Mouse (Mus musculus) gastrocnemius, postnatal 36 days (tissue): ENCODE measurements around the gene Gm17581. TPM values are rescaled to one million over a fixed set of nuclear protein-coding genes. Genes with fewer than 3 reads are reported as not detected.
"Not testable (repeated sequence)": the region's sequence is repeated elsewhere in the genome, so short reads cannot be mapped to it uniquely, and the experiment has no call there.

ENCODE experiments used
- DNase-seq, 2 experiments: peaks; one replicate each; pipeline ENCODE4 v3.0.0; 2022
- intact Hi-C: fragments of 180-260 bp; cut with DNase I; formaldehyde crosslinking; loops from one replicate; pipeline ENCODE4 v1.15.1; 2025
- long read RNA-seq, 2 experiments: library from polyadenylated mRNA; stranded (forward); transcript quantifications; one replicate each; pipeline ENCODE4 v2.0.0; 2021
- total RNA-seq, 2 experiments: library from RNA; stranded (reverse); gene quantifications; 2 replicates each; pipeline ENCODE4 v1.2.3; 2021

Gene Gm17581
- total RNA-seq = not detected
- long read RNA-seq, experiment 1 = 0 reads
- long read RNA-seq, experiment 2 = 0 reads

- intact Hi-C loops, DNase-seq: not testable (repeated sequence)
Observed at GRCm38 (mm10) chr2:155735766-155736165, at the start of gene Gm17581. Gm17581 (minus strand) TSS chr2:155735866.

- no peak for DNase-seq
- intact Hi-C loops = no loop called here
Observed at GRCm38 (mm10) chr2:155784534-155784933, 48.9 kb upstream of the Gm17581 start.

- intact Hi-C loops = no loop called here
- no peak for DNase-seq
Observed at GRCm38 (mm10) chr2:155779506-155779905, 43.8 kb upstream of the Gm17581 start.

- intact Hi-C loops = no loop called here
- DNase-seq = no peak
Observed at GRCm38 (mm10) chr2:155779066-155779465, 43.4 kb upstream of the Gm17581 start.

DNA sequence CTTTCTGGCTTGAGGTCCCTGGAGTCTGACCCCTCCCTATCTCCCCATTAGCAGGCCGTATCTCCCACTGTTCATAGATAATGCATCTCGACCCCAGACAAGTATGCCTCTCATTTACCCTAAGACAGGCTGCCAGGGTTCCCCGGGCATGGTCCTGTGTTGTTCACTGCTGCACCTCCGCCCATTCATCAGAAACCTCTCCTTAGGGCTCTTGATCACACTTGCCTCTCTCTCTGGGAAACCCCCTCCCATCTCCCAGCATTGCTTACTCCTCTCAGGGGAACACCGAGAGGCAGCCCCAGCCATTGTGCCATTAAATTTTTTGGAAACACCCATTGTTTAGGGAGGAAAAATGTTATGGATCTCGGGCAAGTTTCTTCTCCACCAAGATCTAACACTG lies 42.3 kb upstream of the Gm17581 start:
- no peak for DNase-seq
- intact Hi-C loops = no loop called here

DNA sequence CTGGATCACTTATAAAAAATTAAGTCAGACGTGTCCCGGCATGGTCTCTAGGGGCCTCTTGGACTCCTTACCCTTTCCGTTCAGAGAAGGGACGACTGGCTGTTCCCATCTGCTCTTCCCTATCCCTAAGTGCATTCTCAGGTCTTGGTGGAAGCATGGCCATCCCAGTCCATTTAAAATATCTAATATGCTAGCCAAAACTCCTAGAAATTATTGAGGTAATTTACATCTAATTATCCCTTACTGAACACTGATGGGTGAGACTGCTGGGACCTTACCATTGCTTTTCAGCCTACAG lies 42.0 kb upstream of the Gm17581 start:
- intact Hi-C loops = no loop called here
- DNase-seq = no peak

DNA sequence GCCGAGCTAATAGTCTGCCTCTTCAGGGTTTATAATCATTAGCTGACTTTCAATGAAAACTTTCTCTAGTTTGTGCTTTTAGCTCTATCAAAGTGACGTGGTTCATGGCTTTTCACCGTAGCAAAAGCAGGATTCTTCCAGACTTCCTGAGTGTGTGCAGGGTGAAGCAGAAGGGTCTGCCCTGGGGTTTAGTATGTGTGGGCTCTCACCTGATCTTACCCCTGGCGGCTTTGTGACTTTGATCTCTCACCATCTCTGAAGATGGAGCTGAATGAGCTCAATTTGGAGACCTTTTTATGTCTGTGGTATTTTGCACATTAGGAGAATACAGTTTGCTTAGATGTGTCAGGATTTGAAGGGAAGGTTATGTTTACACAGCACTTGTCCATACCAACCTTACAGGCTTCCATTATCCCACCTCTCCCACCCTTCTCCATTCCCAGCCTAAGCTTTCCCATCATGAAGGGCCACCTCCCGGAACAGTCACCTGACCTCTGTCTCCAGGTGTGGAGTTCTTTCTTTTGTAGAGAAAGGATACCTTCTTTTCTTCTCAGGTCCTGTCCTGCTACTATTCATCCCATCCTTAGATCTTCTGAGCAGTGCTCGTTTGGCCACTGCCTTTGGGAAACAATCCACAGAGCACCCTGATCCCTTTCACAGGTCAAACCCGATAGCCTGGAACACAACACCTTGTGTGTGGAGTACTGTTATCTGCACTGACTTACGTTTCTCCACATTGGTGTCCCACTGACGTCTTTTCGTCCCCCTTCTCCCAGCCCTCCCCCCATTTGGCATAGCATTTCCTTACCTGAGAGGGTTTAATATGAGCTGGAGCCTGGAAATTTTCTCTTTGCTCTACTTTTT lies 41.4 kb upstream of the Gm17581 start:
- no peak for DNase-seq
- intact Hi-C loops = no loop called here

DNA sequence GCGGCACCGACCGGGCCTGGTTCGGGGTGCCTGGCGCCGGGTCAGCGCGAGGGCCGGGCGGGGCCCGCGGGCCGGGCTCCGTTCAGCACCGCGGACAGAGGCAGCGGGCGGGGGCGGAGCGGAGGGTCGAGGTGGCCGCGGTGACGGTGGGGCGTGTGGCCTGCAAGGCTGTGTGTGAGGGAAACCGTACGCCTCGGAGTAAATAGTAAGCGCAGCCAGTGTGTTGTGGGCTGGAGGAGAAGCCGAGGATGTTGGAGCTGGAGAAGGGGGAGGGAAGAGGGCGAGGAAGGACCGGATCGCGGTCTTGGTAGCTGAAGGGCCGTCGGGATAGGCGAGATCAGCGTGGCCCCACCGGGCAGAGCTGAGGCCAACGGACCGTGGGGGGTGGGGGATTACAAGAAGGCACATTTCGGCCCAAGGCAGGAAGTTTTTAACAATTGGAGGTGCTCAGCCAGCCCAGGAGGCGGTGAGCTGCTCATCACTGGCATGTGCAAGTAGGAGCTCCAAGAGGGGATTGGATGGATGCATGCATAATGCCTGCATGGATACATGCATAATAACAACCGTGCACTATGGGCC lies 40.1 kb upstream of the Gm17581 start:
- DNase-seq = peak; percentile 28 to 50
- intact Hi-C loops = no loop called here

GRCm38 (mm10) chr2:155774927-155775684 lies 39.4 kb upstream of the Gm17581 start, which contains the start of gene Mmp24:
Mmp24 (plus strand) TSS chr2:155775342.
- DNase-seq = no peak
- intact Hi-C loops = no loop called here

- intact Hi-C loops = no loop called here
- no peak for DNase-seq
Observed at GRCm38 (mm10) chr2:155774261-155774926, 38.7 kb upstream of the Gm17581 start.

- intact Hi-C loops = no loop called here
- DNase-seq = no peak
Observed at GRCm38 (mm10) chr2:155773664-155774063, 38.0 kb upstream of the Gm17581 start.

- DNase-seq = peak; percentile 49 to 60
- intact Hi-C loops = loop anchor here (2.0 to 5.0 kb wide), 3 partner anchors 47 to 103 kb away; no protein-coding TSS in a partner anchor
Observed at GRCm38 (mm10) chr2:155764679-155765418, 29.2 kb upstream of the Gm17581 start.

DNA sequence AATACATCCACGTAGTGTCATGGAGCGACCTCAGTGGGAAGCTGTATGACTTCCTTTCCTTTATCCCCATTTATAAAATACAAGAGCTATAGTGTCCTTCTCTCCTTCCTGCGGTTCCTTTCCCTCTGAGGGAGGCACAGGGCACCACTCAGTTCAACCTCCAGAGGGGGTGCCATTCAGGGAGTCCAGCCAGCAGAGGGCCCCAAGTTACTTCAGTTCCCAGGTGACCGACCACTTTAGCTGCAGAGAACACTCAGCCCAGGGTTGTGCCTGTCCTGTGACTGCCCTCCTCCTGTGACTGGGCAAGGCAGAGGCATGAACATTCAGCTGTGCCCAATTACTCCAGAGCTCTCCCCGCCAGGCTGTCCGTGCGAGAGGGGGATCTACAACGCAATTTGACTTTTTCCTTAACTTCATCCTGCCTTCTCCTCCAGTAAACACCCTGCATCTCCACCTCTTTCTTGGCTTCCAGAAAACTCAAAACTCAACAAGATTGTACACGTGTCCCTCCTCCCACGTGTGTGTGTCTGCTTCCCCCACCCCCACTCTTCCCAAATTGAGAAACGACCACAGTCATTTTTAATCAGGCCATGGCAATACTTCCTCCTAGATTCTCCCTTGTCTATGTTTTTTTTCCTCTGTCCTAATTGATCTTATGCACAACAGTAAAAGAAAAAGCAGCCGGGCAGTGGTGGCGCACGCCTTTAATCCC lies 21.3 kb upstream of the Gm17581 start:
- intact Hi-C loops = no loop called here
- DNase-seq = no peak

GRCm38 (mm10) chr2:155755746-155756145 lies 20.1 kb upstream of the Gm17581 start:
- intact Hi-C loops = no loop called here
- DNase-seq = peak in 1 of 2 experiments; percentile 43

DNA sequence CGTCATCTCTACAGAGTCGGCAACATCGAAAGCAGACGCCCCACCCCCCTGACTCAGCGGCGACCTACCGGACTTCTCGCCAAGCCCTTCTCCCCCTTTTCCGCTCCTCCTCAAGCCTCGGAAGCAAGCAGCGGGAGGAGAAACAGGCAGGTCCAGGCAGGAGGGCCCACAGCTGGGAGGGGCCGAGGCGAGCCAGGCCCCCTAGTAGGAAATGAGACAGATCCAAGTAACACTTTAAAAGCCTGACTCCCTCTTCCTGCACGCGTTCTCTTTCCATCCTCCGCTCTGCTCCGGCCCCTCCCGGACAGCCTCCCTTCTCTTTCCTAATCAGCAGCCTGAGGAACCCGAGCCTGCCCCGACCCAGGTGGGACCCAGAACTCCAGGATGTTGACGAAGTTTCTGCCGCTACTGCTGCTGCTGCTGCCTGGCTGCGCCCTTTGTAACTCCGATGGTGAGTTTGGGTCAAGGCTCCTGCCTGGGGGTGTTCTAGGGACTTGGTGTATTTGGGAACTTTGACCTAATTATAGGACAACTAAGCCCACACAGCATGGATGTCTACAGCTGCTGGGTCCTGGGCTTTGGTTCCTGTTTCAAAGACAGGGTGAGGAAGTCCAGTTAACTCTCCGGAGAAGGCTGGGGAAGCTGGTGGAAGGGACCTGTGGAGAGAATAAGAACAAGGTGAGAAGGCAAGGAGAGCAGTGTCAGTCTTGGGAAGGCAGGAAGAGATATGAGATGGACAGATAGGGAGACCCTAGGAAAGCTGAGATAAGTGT lies 15.5 kb upstream of the Gm17581 start, which contains the start of gene Procr:
Procr (plus strand) TSS at position 104 of the 773 bp plus-strand sequence.
- intact Hi-C loops = no loop called here
- DNase-seq = peak; percentile 45 to 66

GRCm38 (mm10) chr2:155749394-155749793 lies 13.7 kb upstream of the Gm17581 start:
- no peak for DNase-seq
- intact Hi-C loops = no loop called here

DNA sequence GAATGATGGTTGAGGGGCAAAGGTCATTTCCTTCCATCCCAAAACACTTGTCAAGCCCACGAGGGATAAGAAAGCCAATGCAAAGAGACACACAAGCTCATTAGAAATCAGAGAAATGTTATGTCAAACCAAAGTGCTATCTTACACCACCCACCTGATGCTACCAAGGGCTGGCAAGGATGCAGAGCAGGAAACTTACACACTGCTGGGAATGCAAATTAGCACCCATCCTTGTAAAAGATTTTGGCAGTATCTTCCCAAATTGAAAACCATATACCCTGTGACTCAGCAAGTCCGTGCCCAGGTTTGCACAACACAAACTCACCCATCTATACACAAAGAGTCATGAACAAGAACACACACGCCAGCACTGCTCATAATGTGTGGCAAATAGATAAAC lies 9.8 kb upstream of the Gm17581 start:
- intact Hi-C loops = no loop called here
- no peak for DNase-seq

DNA sequence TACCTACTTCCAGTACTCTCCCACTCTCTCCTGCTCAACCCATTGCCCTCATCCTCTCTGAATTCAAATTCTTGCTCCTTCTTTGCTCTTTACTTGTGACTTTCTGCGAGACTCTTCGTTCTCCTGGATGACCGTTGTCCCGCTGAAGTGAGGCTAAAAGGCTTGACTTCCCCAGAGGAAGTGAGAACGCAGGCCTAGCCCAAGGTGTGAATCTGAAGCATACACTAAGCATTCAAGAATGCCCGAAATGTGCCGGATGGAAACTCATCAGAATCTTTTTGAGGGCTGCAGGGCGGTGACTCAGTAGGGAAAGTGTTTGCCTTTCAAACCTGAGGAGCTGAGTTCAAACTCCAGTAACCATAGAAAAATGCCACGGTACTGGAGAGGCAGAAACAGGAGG lies 7.7 kb upstream of the Gm17581 start:
- intact Hi-C loops = no loop called here

DNA sequence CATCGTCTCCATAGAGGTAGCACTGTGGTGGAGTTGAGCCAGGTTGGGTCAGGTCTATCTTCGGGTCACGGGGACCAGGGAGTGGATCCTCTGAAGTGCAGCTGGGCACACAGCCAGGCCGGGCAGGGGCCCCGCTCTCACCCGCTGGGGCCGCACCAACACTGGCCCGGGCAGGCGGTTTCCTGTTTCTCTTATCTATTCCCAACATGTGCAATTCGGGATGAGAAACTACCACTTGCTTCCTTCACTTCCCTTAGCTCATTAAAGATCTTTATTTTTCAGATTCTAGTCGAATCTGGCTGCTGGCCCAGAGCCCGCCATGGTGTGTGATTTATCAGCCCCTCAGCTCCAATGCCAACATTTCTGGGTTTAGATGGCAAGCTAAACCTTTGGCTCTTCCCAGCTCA lies 7.3 kb upstream of the Gm17581 start:
- no peak for DNase-seq
- intact Hi-C loops = no loop called here

More for the DNA sequence above, 7.7 kb upstream of the Gm17581 start:
- DNase-seq = no peak
